Mouse (Mus musculus) olfactory bulb, adult 2 months (tissue): Measurements from ENCODE around the gene Ttc28. TPM values are rescaled to one million over a fixed set of nuclear protein-coding genes. Genes with fewer than 3 reads are reported as not detected.

Experiments used
- H3K27ac ChIP-seq: fragments of 200-500 bp; 2 replicates; pipeline ENCODE4 v1.5.1; 2012; ENCODE audit warnings: low read depth, low read length; ENCODE audit not compliant: insufficient read depth
- H3K4me1 ChIP-seq: fragments of 200-500 bp; 2 replicates; pipeline ENCODE4 v1.6.1; 2012; ENCODE audit warnings: low read length; ENCODE audit not compliant: control insufficient read depth, insufficient read depth
- H3K4me3 ChIP-seq: fragments of 200-500 bp; 2 replicates; pipeline ENCODE4 v1.5.1; 2012; ENCODE audit warnings: mild to moderate bottlenecking, low read depth, low read length, moderate library complexity; ENCODE audit not compliant: insufficient read depth
- CTCF ChIP-seq: fragments of 200-500 bp; IDR thresholded peaks from 2 replicates; pipeline ENCODE4 v1.5.1; 2012; ENCODE audit warnings: low read depth, mild to moderate bottlenecking, low read length, moderate library complexity; ENCODE audit not compliant: insufficient read depth
- POLR2A ChIP-seq: fragments of 200-500 bp; IDR thresholded peaks from 2 replicates; pipeline ENCODE4 v1.6.1; 2012; ENCODE audit warnings: mild to moderate bottlenecking, low read depth, low read length, moderate library complexity; ENCODE audit not compliant: insufficient read depth
- WGBS: fragments of 180-500 bp; shearing (Covaris S2); methylation state at CpG from one replicate; pipeline ENCODE4 v1.1.7; 2018; 5-methylcytosine and 5-hydroxymethylcytosine counted together
- polyA plus RNA-seq: library from polyadenylated mRNA; stranded (reverse); fragments of >200 nt; gene quantifications from 2 replicates; pipeline ENCODE4 v1.2.4, GENCODE M21; 2012; ENCODE audit warnings: low replicate concordance; ENCODE audit not compliant: missing spikeins, insufficient read depth, insufficient read length

The Ttc28 gene
- polyA plus RNA-seq, 1 experiment = not detected

DNA sequence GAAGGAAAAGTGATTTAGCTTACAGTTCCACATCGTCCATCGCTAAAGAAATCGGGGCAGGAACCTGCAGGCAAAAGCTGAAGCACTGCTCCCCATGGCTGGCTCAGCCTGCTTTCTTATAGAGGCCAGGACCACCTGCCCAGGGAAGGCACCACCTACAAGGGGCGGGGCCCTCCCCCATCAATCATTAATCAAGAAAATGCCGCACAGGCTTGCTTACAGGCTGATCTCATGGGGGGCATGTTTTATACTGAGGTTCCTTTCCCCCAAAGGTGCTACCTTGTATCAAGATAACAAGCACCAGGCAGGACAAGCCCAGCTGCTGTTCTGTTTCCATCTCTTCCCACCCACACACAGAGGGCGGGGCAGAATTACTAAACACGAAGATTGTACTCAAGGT lies 419.1 kb downstream of the Ttc28 start:
- no peak overlapping the region for H3K4me3 ChIP-seq
- 57% methylated on average over 7 of the region's 7 CpGs for WGBS
- no peak overlapping the region for H3K27ac ChIP-seq
- TF ChIP-seq POLR2A (no peak), CTCF (no peak)
- H3K4me1 ChIP-seq = no peaks in the 10 kb centered on the region

DNA sequence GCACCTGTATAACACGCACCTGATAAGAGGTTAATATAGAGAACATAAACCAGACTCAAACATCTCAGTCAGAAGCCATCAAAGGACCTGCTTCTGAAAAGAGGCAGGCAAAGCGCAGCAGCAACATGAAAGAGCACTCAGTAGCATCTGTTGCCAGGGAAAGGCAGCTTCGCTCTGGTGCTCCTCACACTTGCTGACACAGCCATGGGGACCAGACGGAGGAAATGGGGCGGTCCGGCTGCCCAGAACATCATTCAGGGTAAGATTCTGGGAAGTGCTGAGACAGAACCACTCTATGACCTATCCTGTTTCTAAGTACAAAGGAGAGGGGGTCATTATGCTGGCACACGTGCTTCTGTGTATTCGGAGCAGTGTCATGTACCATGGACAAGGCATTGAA lies 421.2 kb downstream of the Ttc28 start:
- WGBS = 76% methylated on average over 8 of the region's 8 CpGs
- TF ChIP-seq POLR2A (no peak), CTCF (no peak)
- H3K27ac ChIP-seq = no peak overlapping the region
- no peaks in the 10 kb centered on the region for H3K4me1 ChIP-seq
- H3K4me3 ChIP-seq = no peak overlapping the region

DNA sequence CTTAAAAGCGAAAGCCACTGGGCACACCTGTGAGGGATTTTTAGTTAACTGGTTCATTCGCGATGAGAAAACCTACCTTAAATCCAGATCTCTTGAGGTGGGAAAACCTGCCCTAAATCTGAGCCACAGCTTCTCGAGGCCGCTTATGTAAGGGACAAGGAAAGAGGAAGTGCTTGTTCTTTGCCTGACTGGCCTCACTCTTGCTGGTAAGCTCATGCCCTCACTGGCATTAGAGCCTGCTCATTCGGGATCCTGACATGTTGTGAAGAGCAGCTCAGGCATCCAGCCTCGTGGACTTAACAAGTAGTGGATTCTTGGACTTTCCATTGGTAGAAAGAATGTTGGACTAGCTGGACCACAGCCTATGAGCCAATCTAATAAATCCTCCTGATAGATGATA lies 422.1 kb downstream of the Ttc28 start:
- TF ChIP-seq CTCF = no peak
- TF ChIP-seq POLR2A = no peak
- Histone ChIP-seq H3K4me3 (no peak overlapping the region), H3K4me1 (no peaks in the 10 kb centered on the region), H3K27ac (no peak overlapping the region)
- WGBS = 80% methylated on average over 7 of the region's 7 CpGs

DNA sequence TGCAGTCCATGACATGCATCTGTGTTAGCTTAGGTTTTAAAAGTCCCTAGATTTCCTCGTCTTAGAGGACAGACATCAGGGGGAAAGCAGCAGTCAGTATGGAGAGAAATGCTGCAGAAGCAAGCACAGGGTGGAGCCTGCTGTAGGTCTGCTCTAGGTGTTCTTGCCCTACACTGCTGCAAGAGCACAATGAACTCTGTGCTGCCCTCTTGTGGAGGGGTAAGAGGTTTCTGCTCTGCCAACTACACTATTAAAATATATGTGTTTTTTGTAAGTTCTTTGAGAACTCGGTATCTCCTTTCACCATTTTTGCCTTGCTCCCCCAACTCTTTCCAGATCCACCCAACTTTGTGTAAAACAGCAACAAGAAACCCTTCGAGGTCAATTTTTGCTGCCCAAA lies 425.1 kb downstream of the Ttc28 start:
- 94% methylated on average over 3 of the region's 3 CpGs for WGBS

DNA sequence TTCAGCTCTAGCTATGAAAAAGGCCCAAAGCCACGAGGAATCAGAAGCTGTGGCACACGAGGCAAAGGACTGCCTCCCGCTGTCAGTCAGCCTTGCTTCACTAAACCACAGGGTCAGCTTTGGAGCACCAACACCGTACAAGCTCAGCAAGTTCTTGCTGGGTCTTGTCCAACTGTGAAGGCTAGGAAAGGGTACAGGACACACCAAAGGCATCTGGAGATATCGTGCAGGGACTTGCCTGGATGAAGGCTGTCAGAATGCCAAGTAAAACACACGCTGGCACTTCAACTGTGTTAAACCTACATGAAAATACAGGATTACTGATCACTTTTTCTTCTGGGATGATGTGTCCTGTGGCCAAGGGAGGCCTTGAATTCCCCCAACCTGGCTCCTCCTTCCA lies 430.6 kb downstream of the Ttc28 start:
- 84% methylated on average over 6 of the region's 6 CpGs for WGBS
- Histone ChIP-seq H3K4me1 (no peaks in the 10 kb centered on the region), H3K27ac (no peak overlapping the region), H3K4me3 (no peak overlapping the region)
- no peak for TF ChIP-seq CTCF
- no peak for TF ChIP-seq POLR2A

More for the DNA sequence above, 425.1 kb downstream of the Ttc28 start:
- Histone ChIP-seq H3K4me3 (no peak overlapping the region), H3K4me1 (no peaks in the 10 kb centered on the region), H3K27ac (no peak overlapping the region)
- no peak for TF ChIP-seq CTCF
- no peak for TF ChIP-seq POLR2A

DNA sequence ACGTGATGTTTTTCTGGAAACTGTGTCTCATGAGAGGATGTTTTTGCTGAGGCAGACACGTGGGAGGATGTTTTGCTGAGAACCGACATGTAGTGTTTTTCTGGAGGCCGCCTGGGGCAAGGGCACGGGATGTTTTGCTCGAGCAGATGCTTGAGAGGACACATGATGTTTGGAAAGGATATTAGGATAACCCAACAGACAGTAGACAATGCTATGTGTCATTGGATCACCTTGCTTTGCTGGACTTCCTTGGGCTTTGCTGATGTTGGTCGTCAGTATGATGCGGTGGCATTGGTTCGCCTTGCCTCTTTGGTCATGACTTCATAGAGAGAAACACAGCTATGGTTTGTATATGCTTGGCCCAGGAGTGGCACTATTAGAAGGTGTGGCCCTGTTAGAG lies 434.2 kb downstream of the Ttc28 start:
- TF ChIP-seq CTCF (no peak), POLR2A (no peak)
- H3K4me3 ChIP-seq = no peak overlapping the region
- 88% methylated on average over 9 of the region's 9 CpGs for WGBS
- no peak overlapping the region for H3K27ac ChIP-seq
- no peaks in the 10 kb centered on the region for H3K4me1 ChIP-seq

DNA sequence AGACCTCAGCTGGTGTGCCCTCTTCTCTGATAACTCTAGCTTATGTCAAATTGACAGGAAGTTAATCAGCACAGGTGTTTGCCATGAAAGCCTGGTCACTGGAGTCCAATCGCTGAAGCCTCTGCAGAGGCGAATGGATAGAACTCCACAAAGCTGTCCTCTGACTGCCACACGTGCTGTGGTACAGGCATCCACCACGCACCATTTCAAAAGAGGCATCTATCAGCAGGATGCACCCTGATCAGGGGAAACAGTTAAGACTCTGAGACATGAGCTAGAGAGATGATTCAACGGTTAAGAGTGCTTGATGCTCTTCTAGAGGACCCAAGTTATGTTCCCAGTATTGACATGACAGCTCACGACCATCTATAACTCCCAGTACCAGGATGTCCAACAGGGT lies 435.5 kb downstream of the Ttc28 start:
- H3K4me1 ChIP-seq = no peaks in the 10 kb centered on the region
- no peak overlapping the region for H3K4me3 ChIP-seq
- no peak for TF ChIP-seq CTCF
- TF ChIP-seq POLR2A = no peak
- WGBS = 96% methylated on average over 6 of the region's 6 CpGs
- H3K27ac ChIP-seq = no peak overlapping the region

DNA sequence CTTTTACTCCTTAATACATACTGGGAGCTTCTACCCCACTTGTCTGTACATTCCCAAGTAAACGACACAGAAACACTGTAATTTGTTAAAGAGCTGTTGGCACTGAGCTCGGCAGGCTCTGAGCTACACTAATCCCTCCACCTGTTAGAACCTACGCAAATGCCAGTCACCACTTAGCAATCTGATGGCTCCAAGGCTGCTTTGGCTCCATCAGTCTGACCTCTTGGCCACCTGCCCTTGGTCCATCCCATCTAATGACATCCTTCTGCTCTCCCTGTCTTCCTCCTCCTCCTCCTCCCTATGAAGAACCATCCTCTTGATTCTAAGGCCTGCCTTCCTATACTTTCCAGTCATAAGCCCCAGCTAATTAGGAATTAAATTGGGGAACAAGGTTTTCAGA lies 437.9 kb downstream of the Ttc28 start:
- Histone ChIP-seq H3K4me1 (no peaks in the 10 kb centered on the region), H3K27ac (no peak overlapping the region), H3K4me3 (no peak overlapping the region)
- no peak for TF ChIP-seq POLR2A
- TF ChIP-seq CTCF = no peak
- WGBS = 48% methylated on average over 3 of the region's 3 CpGs

DNA sequence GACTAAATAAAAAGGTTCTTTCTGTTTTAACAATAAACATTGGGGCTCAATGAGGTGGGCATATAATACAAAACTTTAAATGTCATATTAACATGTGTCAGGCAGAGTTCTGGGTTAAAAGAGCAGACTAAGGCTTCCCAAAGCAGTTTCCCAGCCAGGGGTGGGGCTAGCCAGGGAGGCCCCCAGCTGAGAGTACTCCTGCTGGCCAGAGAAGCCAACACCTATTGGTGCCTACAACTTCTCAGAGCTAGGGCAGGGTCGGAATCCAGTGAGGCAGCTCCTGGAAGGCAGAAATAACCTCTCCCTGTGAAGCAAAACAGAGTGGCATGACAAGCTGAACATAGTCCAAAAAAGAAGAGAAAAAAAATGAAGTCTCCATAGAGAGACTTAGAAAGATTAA lies 439.3 kb downstream of the Ttc28 start:
- TF ChIP-seq CTCF (no peak), POLR2A (no peak)
- H3K27ac ChIP-seq = no peak overlapping the region
- no peaks in the 10 kb centered on the region for H3K4me1 ChIP-seq
- H3K4me3 ChIP-seq = no peak overlapping the region
- WGBS = 47% methylated on average over 1 of the region's 1 CpGs

DNA sequence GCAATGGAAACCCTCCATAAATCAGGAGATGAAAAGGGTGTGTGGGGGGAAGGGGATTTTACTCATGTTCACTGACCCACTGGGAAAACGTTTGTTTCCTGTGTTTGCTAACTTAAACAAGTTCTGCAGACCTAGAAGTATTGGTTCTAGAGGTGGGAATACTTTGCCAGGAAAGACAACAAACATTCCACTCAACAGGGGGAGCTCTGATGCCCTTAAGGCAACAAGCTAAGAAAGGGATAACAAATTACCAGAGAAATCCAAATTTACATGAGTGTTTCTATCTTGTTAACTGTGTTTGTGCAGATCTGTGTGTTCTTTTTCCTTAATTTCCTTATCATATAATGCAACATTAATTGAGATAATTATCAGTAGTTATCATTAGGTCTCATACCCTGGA lies 446.2 kb downstream of the Ttc28 start:
- no peak for TF ChIP-seq POLR2A
- no peak for TF ChIP-seq CTCF
- Histone ChIP-seq H3K4me3 (no peak overlapping the region), H3K27ac (no peak overlapping the region), H3K4me1 (no peaks in the 10 kb centered on the region)
- WGBS = 23% methylated on average over 1 of the region's 1 CpGs
